Mouse (Mus musculus): ENCODE measurements around the gene Mief2. TPM values are rescaled to one million over a fixed set of nuclear protein-coding genes. Genes with fewer than 3 reads are reported as not detected.

Gene Mief2
- polyA plus RNA-seq, 1 experiment: 9.3 TPM

DNA sequence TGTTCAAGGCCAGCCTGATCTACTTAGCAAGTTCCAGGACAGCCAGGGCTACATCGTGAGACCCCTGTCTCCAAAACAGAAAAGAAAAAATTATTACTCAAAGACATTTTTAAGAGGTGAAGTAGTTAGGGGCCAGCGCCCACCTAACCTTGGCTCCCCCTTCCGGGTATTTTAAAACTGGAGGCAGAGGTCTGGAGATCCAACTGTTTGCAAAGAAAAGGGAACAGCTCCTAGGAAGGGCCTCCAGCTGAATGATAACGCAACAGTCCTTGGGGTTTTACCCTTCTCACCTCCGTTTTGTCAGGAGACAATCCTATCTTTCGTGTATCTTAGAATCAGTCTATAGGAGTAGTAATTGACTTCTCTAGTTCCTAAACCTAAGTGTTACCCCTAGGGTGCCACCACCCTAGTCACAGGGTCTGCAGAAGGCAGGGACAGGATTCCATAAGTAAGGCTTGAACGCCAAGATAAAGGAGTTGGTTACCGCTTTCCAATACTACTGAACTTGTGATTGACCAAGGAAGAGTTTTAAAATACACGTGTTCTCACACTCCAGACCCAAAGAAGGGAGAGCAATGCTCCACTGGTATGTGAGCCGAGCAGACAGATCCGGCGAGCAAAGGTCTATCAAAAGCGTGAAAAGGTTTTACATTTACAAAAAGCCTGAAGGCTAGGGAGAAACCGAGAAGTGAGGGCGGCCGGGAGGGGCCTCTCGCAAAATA is 48.1 kb downstream of the Mief2 start:
- H3K27ac ChIP-seq (ENCODE audit: insufficient read depth, low read depth, low read length): peak overlapping the region; percentile 99
- peaks cover 37% of the 10 kb centered on the region for H3K4me1 ChIP-seq (ENCODE audit: control insufficient read depth, insufficient read depth, low read length)
- no peak for TF ChIP-seq CTCF (IDR thresholded peaks at IDR 0.05; ENCODE audit: low read depth, low read length)
- TF ChIP-seq POLR2A (IDR thresholded peaks at IDR 0.05; ENCODE audit: borderline replicate concordance, low read depth, low read length): no peak
- peak overlapping the region; percentile 80 for H3K4me3 ChIP-seq (ENCODE audit: insufficient read depth, low read length)

DNA sequence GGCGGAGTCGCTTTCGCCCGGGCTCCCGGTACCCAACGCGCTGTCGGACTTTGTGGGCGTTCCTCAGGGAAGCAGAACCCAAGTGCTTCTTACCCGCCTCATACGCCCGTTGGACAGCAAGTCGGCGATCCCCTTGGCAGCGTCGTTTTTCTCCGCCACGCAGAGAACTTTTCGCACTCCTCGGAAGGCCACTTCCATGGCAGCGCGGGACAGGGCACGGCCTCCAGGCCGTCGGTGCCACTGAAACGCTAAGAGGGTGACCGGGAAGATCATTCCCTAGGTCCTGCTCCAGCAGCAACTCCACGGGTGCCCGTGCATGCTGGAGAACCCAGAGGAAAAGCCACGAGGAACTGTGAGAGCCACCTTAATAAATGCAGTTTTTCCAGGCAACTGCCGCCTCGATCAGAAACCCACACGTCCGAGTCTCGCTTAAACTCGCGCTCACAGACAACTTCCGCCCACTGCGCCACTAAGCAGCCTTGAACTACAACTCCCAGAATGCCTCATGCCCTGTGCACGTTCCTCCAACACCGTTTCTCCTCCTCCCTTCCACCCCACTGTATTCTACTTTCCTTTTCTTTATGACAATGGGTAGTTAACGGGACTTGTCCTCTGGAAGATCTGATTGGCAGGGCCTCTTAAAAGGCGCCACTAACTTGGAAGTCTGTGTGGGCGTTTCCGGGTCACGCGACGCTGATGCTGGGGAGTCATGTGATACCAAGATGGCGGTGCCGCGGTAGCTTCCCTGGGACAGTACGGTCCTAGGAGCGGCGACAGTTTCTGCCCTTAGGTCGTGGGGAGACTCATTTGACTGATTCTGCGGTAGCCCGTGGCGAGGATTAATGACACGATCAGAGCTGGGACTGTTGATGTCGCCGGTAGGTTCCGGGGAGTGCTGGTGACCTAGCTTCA is 48.9 kb downstream of the Mief2 start, which contains the start of the genes Top3a and Smcr8:
TSS of gene Top3a (minus strand) at position 537 of the 912 bp plus-strand sequence.
TSS of gene Smcr8 (plus strand) at position 696 of the 912 bp plus-strand sequence.
- peaks cover 34% of the 10 kb centered on the region for H3K4me1 ChIP-seq (ENCODE audit: control insufficient read depth, insufficient read depth, low read length)
- H3K27ac ChIP-seq (ENCODE audit: insufficient read depth, low read depth, low read length): peak within 1 kb of the TSS; percentile 99
- peak within 1 kb of the TSS; percentile 80 for H3K4me3 ChIP-seq (ENCODE audit: insufficient read depth, low read length)
- TF ChIP-seq CTCF (IDR thresholded peaks at IDR 0.05; ENCODE audit: low read depth, low read length): no peak
- TF ChIP-seq POLR2A (IDR thresholded peaks at IDR 0.05; ENCODE audit: borderline replicate concordance, low read depth, low read length): peak; percentile 88

DNA sequence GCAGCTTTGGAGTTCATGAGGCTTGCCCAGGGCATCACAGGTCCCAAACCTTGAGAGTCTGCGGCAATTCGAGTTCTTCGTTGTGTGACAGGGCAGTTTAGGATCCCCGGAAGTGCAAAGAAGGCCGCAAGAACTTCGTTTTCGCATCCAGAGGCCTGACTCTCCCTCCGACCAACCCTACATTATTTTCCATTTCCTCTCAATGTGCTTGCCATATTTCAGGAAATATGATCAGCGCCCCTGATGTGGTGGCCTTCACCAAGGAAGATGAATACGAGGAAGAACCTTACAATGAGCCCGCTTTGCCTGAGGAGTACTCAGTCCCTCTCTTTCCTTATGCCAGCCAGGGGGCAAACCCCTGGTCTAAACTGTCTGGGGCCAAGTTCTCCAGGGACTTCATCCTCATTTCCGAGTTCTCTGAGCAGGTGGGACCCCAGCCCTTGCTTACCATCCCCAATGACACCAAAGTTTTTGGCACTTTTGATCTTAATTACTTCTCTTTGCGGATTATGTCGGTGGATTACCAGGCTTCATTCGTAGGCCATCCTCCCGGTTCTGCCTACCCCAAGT is 49.7 kb downstream of the Mief2 start:
- peak overlapping the region; percentile 99 for H3K27ac ChIP-seq (ENCODE audit: insufficient read depth, low read depth, low read length)
- TF ChIP-seq POLR2A (IDR thresholded peaks at IDR 0.05; ENCODE audit: borderline replicate concordance, low read depth, low read length) (no peak), CTCF (IDR thresholded peaks at IDR 0.05; ENCODE audit: low read depth, low read length) (no peak)

DNA sequence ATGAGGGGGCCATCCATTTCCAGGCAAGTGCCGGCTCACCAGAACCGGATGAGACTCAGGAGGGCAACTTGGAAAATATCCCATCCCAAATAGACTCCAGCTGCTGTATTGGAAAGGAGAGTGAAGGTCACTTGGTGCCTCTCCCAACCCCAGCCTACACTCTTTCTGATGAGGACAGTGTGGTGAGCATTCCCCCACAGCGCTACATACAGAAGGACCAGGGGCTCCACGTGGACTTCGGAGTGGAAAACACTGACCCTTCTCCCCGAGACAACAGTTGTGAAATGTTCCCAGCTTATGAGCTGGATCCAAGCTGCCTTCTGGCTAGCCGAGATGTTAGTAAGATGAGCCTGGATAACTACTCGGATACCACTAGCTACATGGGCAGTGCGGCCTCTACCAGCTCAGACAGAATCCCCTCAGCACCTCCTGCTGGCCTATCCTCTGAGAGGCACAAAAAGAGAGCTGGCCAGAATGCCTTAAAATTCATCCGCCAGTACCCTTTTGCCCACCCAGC is 51.5 kb downstream of the Mief2 start:
- TF ChIP-seq POLR2A (IDR thresholded peaks at IDR 0.05; ENCODE audit: borderline replicate concordance, low read depth, low read length) (no peak), CTCF (IDR thresholded peaks at IDR 0.05; ENCODE audit: low read depth, low read length) (no peak)
- H3K27ac ChIP-seq (ENCODE audit: insufficient read depth, low read depth, low read length): no peak overlapping the region
- H3K4me1 ChIP-seq (ENCODE audit: control insufficient read depth, insufficient read depth, low read length): peaks cover 46% of the 10 kb centered on the region
- H3K4me3 ChIP-seq (ENCODE audit: insufficient read depth, low read length): peak overlapping the region; percentile 80

More for the DNA sequence above, 49.7 kb downstream of the Mief2 start:
- H3K4me3 ChIP-seq (ENCODE audit: insufficient read depth, low read length): peak overlapping the region; percentile 80
- peaks cover 39% of the 10 kb centered on the region for H3K4me1 ChIP-seq (ENCODE audit: control insufficient read depth, insufficient read depth, low read length)

Other genes starting within 250 kb of the Mief2 start
- 39.2 and 40.4 TPM in 2 replicates for gene Alkbh5, start 192.0 kb upstream of the Mief2 start, polyA plus RNA-seq (2012; ENCODE audit: insufficient read depth, insufficient read length, missing spikeins)
- gene Llgl1, start 28.7 kb upstream of the Mief2 start, polyA plus RNA-seq (2012; ENCODE audit: insufficient read depth, insufficient read length, missing spikeins): 17.1 and 17.5 TPM in 2 replicates
- gene Flii, start 1.1 kb upstream of the Mief2 start, polyA plus RNA-seq (2012; ENCODE audit: insufficient read depth, insufficient read length, missing spikeins): 144 and 146 TPM in 2 replicates
- 13.2 and 13.7 TPM in 2 replicates for gene Top3a, start 49.0 kb downstream of the Mief2 start, polyA plus RNA-seq (2012; ENCODE audit: insufficient read depth, insufficient read length, missing spikeins)
- 23.8 and 30.3 TPM in 2 replicates for gene Smcr8, start 49.1 kb downstream of the Mief2 start, polyA plus RNA-seq (2012; ENCODE audit: insufficient read depth, insufficient read length, missing spikeins)
- gene Shmt1, start 83.3 kb downstream of the Mief2 start, polyA plus RNA-seq (2012; ENCODE audit: insufficient read depth, insufficient read length, missing spikeins): 1.4 and 4.9 TPM in 2 replicates
- 20.4 and 20.6 TPM in 2 replicates for gene Dhrs7b, start 102.2 kb downstream of the Mief2 start, polyA plus RNA-seq (2012; ENCODE audit: insufficient read depth, insufficient read length, missing spikeins)
- gene Tmem11, start 150.9 kb downstream of the Mief2 start, polyA plus RNA-seq (2012; ENCODE audit: insufficient read depth, insufficient read length, missing spikeins): 19.4 and 20.8 TPM in 2 replicates
- gene Natd1, start 186.4 kb downstream of the Mief2 start, polyA plus RNA-seq (2012; ENCODE audit: insufficient read depth, insufficient read length, missing spikeins): 15.5 and 19.2 TPM in 2 replicates
- gene Map2k3, start 203.6 kb downstream of the Mief2 start, polyA plus RNA-seq (2012; ENCODE audit: insufficient read depth, insufficient read length, missing spikeins): 47.3 and 52.8 TPM in 2 replicates